Mouse (Mus musculus) heart, postnatal 0 days (tissue): Measurements from ENCODE around the gene 9330182O14Rik.

Experiments used
- CTCF ChIP-seq: IDR thresholded peaks from 2 replicates; pipeline ENCODE4 v1.5.1; 2016; ENCODE audit warnings: antibody characterized with exemption, control low read depth, low read depth
- EP300 ChIP-seq: IDR thresholded peaks from 2 replicates; pipeline ENCODE4 v1.6.1; 2016; ENCODE audit warnings: antibody characterized with exemption, low read depth

GRCm38 (mm10) chr15:40130880-40131478 is 3.2 kb upstream of the 9330182O14Rik start:
- TF ChIP-seq CTCF (peak; percentile 92), EP300 (no peak)
